16 mouse cellular contexts compared by ENCODE assay signal in the genomic region with DNA sequence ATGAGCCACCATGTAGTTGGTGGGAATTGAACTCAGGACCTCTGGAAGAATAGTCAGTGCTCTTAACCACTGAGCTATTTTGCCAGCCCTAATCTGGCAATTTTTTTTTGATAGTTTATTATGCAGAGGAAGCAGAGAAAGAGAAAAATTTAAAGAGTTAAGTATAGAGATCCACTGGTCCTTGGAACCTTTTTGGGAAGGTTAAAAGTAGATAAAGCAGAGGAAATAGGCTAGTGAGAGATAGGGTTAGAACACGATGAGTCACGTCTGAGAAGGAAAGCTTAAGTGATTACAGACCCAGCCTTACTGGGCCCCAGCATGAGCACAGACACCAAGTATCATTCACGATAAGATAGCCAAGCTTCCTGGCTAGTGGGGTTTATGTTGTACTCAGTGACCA. TPM values are rescaled to one million over a fixed set of nuclear protein-coding genes. Genes with fewer than 3 reads are reported as not detected.
DNase-seq lines count a peak whose midpoint lies in the region; ATAC-seq and TF ChIP-seq lines count a peak whose summit lies in the region.
"Had no signal": no experiment of that assay in that cellular context is flagged by ENCODE, and none has a peak within 500 bp of the region (broad histone marks: within the 10 kb centered on the region; RNA-seq: fewer than 3 reads in every experiment).

No protein-coding gene starts in this region.

- no peak for TF ChIP-seq EP300 in heart, adult 2 months (IDR thresholded peaks at IDR 0.05; ENCODE audit: insufficient read depth, low read depth, low read length)
- no peak for TF ChIP-seq EP300 in lung, postnatal 0 days (IDR thresholded peaks at IDR 0.05)

- 4% methylated on average over 3 of the region's 3 CpGs for WGBS in heart, adult 2 months
- 12% methylated on average over 3 of the region's 3 CpGs for WGBS in liver, embryonic 13.5 days (ENCODE audit: insufficient replicate concordance)
- WGBS in lung, postnatal 0 days: 55% methylated on average over 3 of the region's 3 CpGs

- peaks cover 10% of the 10 kb centered on the region for H3K79me2 ChIP-seq in heart, adult 2 months (replicated peaks; ENCODE audit: control insufficient read depth, insufficient read depth, low read length)

- TF ChIP-seq POLR2A in heart, adult 2 months (IDR thresholded peaks at IDR 0.05; ENCODE audit: insufficient read depth, low read depth, low read length): no peak

- intact Hi-C loops in heart, adult 2 months (cut with DNase I): no loop called here

- peaks cover 21% of the 10 kb centered on the region for H3K36me3 ChIP-seq in heart, adult 2 months (ENCODE audit: control insufficient read depth, insufficient read depth, low read length)
- H3K36me3 ChIP-seq in liver, embryonic 13.5 days: peaks cover 3% of the 10 kb centered on the region
- H3K36me3 ChIP-seq in lung, postnatal 0 days (ENCODE audit: insufficient read depth, low read length): no peaks in the 10 kb centered on the region
- H3K36me3 ChIP-seq: embryonic facial prominence, embryonic 15.5 days; hindbrain, embryonic 15.5 days; midbrain, embryonic 15.5 days; neural tube, embryonic 13.5 days had no signal

- no peak overlapping the region for H3K4me3 ChIP-seq in heart, adult 2 months
- H3K4me3 ChIP-seq in liver, embryonic 13.5 days (replicated peaks): peak overlapping the region; percentile 100
- no peak overlapping the region for H3K4me3 ChIP-seq in lung, postnatal 0 days (ENCODE audit: low read depth, low read length)
- H3K4me3 ChIP-seq: embryonic facial prominence, embryonic 15.5 days; hindbrain, embryonic 15.5 days; kidney, embryonic 15.5 days; limb, embryonic 10.5 days; midbrain, embryonic 15.5 days had no signal

- no peak overlapping the region for H3K9ac ChIP-seq in heart, adult 2 months (ENCODE audit: low read depth, low read length)
- peak overlapping the region; percentile 100 for H3K9ac ChIP-seq in liver, embryonic 13.5 days
- no peak overlapping the region for H3K9ac ChIP-seq in lung, postnatal 0 days (replicated peaks; ENCODE audit: low read depth)
- H3K9ac ChIP-seq: embryonic facial prominence, embryonic 15.5 days; forebrain, postnatal 0 days; hindbrain, embryonic 15.5 days; kidney, embryonic 15.5 days; midbrain, embryonic 15.5 days; neural tube, embryonic 13.5 days had no signal

- no peaks in the 10 kb centered on the region for H3K9me3 ChIP-seq in liver, embryonic 13.5 days (replicated peaks)
- H3K9me3 ChIP-seq in lung, postnatal 0 days (ENCODE audit: low read length): no peaks in the 10 kb centered on the region
- H3K9me3 ChIP-seq: embryonic facial prominence, embryonic 15.5 days; hindbrain, embryonic 15.5 days; kidney, embryonic 15.5 days; limb, embryonic 10.5 days; midbrain, embryonic 15.5 days; neural tube, embryonic 13.5 days had no signal

- H3K27me3 ChIP-seq in heart, adult 2 months (ENCODE audit: control insufficient read depth, insufficient read depth, low read length): no peaks in the 10 kb centered on the region
- H3K27me3 ChIP-seq in liver, embryonic 13.5 days: no peaks in the 10 kb centered on the region
- no peaks in the 10 kb centered on the region for H3K27me3 ChIP-seq in lung, postnatal 0 days (replicated peaks; ENCODE audit: insufficient read depth, low read length)
- H3K27me3 ChIP-seq: embryonic facial prominence, embryonic 15.5 days; hindbrain, embryonic 15.5 days; kidney, embryonic 15.5 days; midbrain, embryonic 15.5 days; neural tube, embryonic 13.5 days had no signal

- TF ChIP-seq CTCF in heart, adult 2 months (IDR thresholded peaks at IDR 0.05): no peak
- TF ChIP-seq CTCF in lung, postnatal 0 days (IDR thresholded peaks at IDR 0.05): no peak

- H3K4me1 ChIP-seq in heart, adult 2 months (ENCODE audit: control insufficient read depth, insufficient read depth, low read length): peaks cover 10% of the 10 kb centered on the region
- H3K4me1 ChIP-seq in liver, embryonic 13.5 days (replicated peaks): peaks cover 67% of the 10 kb centered on the region
- H3K4me1 ChIP-seq in lung, postnatal 0 days (ENCODE audit: insufficient read depth, low read depth, low read length): peaks cover 14% of the 10 kb centered on the region; the same call in 1 of the 2 replicates

- H3K27ac ChIP-seq in heart, adult 2 months: peak overlapping the region; percentile 9; the same call in 1 of the 2 replicates
- peak overlapping the region; percentile 97 for H3K27ac ChIP-seq in liver, embryonic 13.5 days
- H3K27ac ChIP-seq in lung, postnatal 0 days (ENCODE audit: low read length): no peak overlapping the region
- H3K27ac ChIP-seq: embryonic facial prominence, embryonic 15.5 days; hindbrain, embryonic 15.5 days; kidney, embryonic 15.5 days; limb, embryonic 10.5 days; midbrain, embryonic 15.5 days; neural tube, embryonic 13.5 days had no signal

- H3K4me2 ChIP-seq in liver, embryonic 13.5 days: peak overlapping the region; percentile 92
- no peak overlapping the region for H3K4me2 ChIP-seq in lung, postnatal 0 days (replicated peaks; ENCODE audit: low read depth, low read length)
- H3K4me2 ChIP-seq: embryonic facial prominence, embryonic 15.5 days; kidney, embryonic 15.5 days; midbrain, embryonic 15.5 days had no signal

- peak; percentile 81 for ATAC-seq in liver, embryonic 13.5 days (ENCODE audit: low read depth)
- no peak for ATAC-seq in lung, postnatal 0 days
- ATAC-seq: forebrain, postnatal 0 days; midbrain, embryonic 15.5 days had no signal

- no peak for DNase-seq in heart, adult 2 months
- no peak for DNase-seq in heart, adult 18-20 months
- peak; percentile 98 for DNase-seq in 416B (ENCODE audit: low read depth)
- peak; percentile 81 for DNase-seq in c-Kit-positive CD71-positive TER-119-positive erythroid progenitor cells, embryonic 14.5 days (ENCODE audit: low spot score)
- peak; percentile 69 for DNase-seq in liver, embryonic 13.5 days
- DNase-seq in thymus, adult 18-20 months: no peak
- DNase-seq in kidney, adult 18-20 months: no peak
- no peak for DNase-seq in lung, postnatal 0 days (ENCODE audit: low spot score)
- DNase-seq: forebrain, postnatal 0 days; gastrocnemius, postnatal 25 days had no signal

RNA-seq across cellular contexts. Expression of gene Mob1b, which starts 3.4 kb away (rescaled TPM):
- total RNA-seq in heart, adult 2 months (2021): 10 to 100 TPM; 18.1 to 23.0 TPM
- polyA plus RNA-seq in heart, adult 2 months (2012; rRNA removed): 4.6 and 11.9 TPM in 2 replicates
- total RNA-seq in heart, adult 18-20 months (2021): 10 to 100 TPM; 19.1 to 20.5 TPM
- 8.8 and 11.4 TPM in 2 replicates for polyA plus RNA-seq in liver, embryonic 13.5 days (2015; fragmentation: Nextera tagmentation; extraction: Ambion mirVana)
- polyA plus RNA-seq in lung, postnatal 0 days (2015; fragmentation: Nextera tagmentation; extraction: Ambion mirVana): 9.7 and 10.8 TPM in 2 replicates

RNA-seq across cellular contexts. Expression of gene Dck, which starts 40.8 kb away (rescaled TPM):
- total RNA-seq in heart, adult 2 months (2021): 1 to 10 TPM; 2.3 to 2.5 TPM
- polyA plus RNA-seq in heart, adult 2 months (2012; rRNA removed): 1.6 and 3.0 TPM in 2 replicates
- total RNA-seq in heart, adult 18-20 months (2021): 1 to 10 TPM; 2.3 to 2.4 TPM
- 95.8 and 127 TPM in 2 replicates for polyA plus RNA-seq in liver, embryonic 13.5 days (2015; fragmentation: Nextera tagmentation; extraction: Ambion mirVana)
- polyA plus RNA-seq in lung, postnatal 0 days (2015; fragmentation: Nextera tagmentation; extraction: Ambion mirVana): 7.2 and 7.8 TPM in 2 replicates

RNA-seq across cellular contexts. Expression of gene Grsf1, which starts 48.1 kb away (rescaled TPM):
- total RNA-seq in heart, adult 2 months (2021): 100 to 1,000 TPM; 187 to 211 TPM
- 63.6 and 111 TPM in 2 replicates for polyA plus RNA-seq in heart, adult 2 months (2012; rRNA removed)
- 100 to 1,000 TPM; 208 to 215 TPM for total RNA-seq in heart, adult 18-20 months (2021)
- polyA plus RNA-seq in liver, embryonic 13.5 days (2015; fragmentation: Nextera tagmentation; extraction: Ambion mirVana): 29.5 and 30.7 TPM in 2 replicates
- 45.4 and 46.0 TPM in 2 replicates for polyA plus RNA-seq in lung, postnatal 0 days (2015; fragmentation: Nextera tagmentation; extraction: Ambion mirVana)

Comparison
In these comparisons a context has a peak if more than half of its experiments do, and no peak if none do; other contexts are left out.
1. DNase-seq: peak in 416B (single experiment), c-Kit-positive CD71-positive TER-119-positive erythroid progenitor cells, embryonic 14.5 days (single experiment) and liver, embryonic 13.5 days (single experiment); none in heart, adult 2 months (0 of 2), heart, adult 18-20 months (0 of 2), thymus, adult 18-20 months (0 of 2), kidney, adult 18-20 months (single experiment) and lung, postnatal 0 days (single experiment).
2. RNA of gene Dck, which starts 40.8 kb away (polyA plus RNA-seq): 95.8 to 127 TPM in liver, embryonic 13.5 days; 7.2 to 7.8 TPM in lung, postnatal 0 days and 1.6 to 3.0 TPM in heart, adult 2 months; every median in the first group is over 10 times any median in the second.